Mouse (Mus musculus): ENCODE data around the gene Snapc3. TPM values are rescaled to one million over a fixed set of nuclear protein-coding genes. Genes with fewer than 3 reads are reported as not detected.

Snapc3 gene
- total RNA-seq (2023), result 13.6 and 25.6 TPM in 2 replicates

GRCm38 (mm10) chr4:83417160-83417819, at the start of gene Snapc3:
Gene Snapc3, plus strand, starts transcription at chr4:83417724.

GRCm38 (mm10) chr4:83486117-83486901, 68.8 kb downstream of the Snapc3 start, which contains the start of gene Psip1:
Gene Psip1, minus strand, starts transcription at chr4:83486459.

Other genes with a start within 250 kb of the Snapc3 start
- gene Ttc39b, start 93.5 kb upstream of the Snapc3 start, total RNA-seq (2023), result 35.6 and 50.3 TPM in 2 replicates
- 33.2 and 38.8 TPM in 2 replicates for gene Psip1, start 68.7 kb downstream of the Snapc3 start, total RNA-seq (2023)
- gene Ccdc171, start 107.8 kb downstream of the Snapc3 start, total RNA-seq (2023), result 1.3 and 1.8 TPM in 2 replicates

Data from neutrophil, adult 65 days (primary cell).